Mouse (Mus musculus) ES-CJ7 (cell line): ENCODE results near the gene Capns1.
"Not testable (repeated sequence)": the region's sequence is repeated elsewhere in the genome, so short reads cannot be mapped to it uniquely, and the experiment has no call there.

Experiments
- DNase-seq: peaks from one replicate; pipeline ENCODE4 v3.0.0; 2011; ENCODE audit warnings: low read depth, low spot score

The Capns1 gene

DNA sequence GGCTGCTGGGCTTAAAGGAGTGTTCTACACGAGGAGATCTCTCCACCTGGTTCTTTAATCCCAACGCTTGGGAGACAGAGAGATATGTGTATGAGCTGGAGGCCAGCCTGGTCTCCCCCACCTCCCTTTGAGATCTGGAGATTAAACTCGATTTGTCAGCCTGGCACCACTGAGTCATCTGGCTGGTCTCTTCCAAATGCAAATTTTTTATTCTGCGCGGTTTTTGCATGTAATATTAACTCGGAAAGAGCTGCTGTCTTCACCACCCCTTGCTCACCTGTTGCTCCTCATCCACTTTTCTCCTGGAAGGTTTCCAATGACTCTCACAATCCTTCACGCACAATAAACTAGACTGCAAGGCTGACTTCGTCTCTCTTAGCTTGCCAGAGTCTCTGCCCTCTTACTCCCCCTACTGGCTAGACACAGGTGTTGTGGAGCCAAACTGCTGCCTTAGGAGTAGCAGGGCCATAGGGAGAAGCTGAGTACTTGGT is at the start of gene Capns1:
Capns1 (minus strand) TSS at position 331 of the 491 bp plus-strand sequence.
- DNase-seq, result peak; percentile 97

DNA sequence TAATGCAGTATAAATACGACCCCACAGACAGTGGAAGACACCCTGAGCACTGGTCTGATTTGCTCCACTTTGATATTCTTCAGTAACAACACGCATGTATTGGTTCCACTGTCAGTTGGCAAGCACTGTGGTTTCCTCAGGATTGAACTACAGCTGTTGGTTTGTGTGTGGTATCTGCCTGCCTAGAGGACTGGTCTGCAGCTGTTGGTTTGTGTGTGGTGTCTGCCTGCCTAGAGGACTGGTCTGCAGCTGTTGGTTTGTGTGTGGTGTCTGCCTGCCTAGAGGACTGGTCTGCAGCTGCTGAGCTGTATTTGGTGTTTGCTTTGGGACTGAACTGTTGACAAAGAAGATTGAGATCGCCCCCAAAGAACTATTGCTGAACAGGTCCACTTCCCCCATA is 38.8 kb upstream of the Capns1 start:
- not testable (repeated sequence) for DNase-seq

DNA sequence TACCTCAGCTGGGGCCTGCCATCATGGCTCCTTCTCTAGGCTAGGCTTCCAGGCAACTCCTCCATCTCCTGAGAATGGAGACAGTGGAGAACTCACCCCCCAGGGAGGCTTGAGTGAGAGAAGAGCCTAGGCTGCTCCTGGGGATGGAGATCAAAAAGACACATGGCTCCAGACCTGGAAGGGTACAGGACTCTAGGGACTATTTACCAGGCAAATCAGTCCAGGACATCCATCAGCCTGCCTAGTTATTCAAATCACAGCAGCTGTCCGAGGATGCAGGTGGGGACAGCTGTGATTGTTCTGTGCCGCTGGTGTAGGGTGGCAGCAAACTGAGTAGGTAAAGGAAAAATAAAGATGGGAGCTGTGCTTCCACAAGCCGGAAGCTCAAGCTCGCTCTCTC is 37.0 kb upstream of the Capns1 start, which contains the start of gene Ovol3:
Ovol3 (minus strand) TSS at position 101 of the 400 bp plus-strand sequence.
- no peak for DNase-seq

DNA sequence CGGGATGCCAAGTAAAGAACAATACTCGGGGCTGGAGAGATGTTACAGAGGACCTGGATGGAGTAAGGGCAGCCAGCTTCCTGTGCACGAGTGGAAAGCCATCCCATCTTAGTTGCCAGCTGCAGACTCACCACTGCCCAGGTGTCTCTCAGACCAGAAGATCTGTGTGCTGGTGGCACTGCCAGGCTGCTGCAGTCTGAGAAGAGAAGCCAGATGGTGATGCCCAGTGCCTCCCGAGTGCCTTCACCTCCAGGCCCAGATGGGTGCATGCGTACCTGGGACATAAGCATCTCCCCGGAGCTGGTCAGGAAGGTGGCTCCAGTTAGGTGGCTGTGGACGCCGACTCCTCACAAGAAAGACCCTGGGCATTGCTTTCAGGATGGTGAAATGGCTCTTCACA is 36.5 kb upstream of the Capns1 start:
- no peak for DNase-seq

DNA sequence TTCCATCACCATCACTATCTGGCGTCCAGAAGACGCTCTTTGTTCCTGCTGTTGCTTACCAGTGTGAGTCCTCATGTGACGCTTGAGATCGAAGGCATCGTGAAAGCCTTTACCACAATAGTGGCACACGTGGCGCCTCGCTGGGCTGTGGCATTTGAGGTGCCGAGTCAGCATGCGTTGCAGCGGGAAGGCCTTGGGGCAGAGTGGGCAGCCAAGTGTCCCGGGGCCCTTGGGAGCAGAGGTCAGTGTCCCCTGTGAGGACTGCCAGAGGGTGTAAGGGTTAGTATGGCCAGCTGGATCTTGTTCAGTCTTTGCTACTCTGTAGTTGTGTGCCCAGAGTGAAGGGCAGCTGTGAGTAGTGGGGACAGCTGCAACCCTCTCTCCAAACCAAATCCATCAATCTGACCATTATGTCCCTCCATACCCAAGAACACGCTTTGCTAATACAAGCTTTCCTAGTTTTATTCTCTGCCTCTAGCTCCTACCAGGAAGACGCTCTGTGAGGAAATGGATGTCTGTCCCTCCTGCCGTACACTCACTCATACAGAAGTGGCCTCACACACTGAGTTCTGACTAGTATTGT is 35.8 kb upstream of the Capns1 start:
- DNase-seq, result no peak

DNA sequence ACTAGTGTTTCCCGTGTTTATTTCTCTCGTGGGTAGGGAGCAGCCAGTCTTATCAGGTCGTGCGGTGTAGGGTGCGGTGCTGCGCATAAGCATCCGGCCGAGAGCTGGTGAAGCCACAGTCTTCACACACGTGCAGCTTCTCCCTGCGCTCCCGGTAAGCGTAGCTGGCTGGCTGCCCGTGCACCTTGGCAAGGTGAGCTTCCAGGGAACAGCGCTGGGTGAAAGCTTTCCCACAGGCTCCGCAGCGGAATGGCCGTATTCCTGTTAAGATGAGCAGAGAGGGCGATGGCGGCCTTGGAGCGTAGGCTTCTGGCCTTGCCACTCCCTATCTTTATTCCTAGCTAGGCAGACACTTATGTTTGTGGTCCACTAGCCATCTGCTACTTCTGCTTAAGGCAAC is 34.8 kb upstream of the Capns1 start:
- no peak for DNase-seq

DNA sequence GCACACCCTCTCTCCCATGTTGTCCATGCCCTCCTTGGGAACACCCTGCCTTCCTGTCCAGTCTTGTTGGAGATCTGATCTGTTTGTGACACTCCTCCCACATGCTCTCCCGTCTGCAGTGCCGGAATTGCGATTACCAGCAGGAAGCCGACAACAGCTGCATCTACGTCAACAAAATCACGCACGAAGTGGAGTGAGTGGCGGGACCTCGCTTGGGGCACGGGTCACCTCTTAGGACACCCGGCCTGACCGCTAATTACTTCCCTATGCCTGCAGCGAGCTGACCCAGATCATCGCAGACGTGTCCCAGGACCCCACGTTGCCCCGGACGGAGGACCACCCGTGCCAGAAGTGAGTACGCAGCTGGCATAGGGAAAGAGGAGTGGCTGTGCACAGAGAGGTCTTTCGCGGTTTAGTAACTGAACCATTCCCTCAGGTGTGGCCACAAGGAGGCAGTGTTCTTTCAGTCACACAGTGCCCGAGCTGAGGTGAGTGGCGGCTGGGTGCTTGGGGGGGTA is 34.1 kb upstream of the Capns1 start:
- peak; percentile 89 for DNase-seq

DNA sequence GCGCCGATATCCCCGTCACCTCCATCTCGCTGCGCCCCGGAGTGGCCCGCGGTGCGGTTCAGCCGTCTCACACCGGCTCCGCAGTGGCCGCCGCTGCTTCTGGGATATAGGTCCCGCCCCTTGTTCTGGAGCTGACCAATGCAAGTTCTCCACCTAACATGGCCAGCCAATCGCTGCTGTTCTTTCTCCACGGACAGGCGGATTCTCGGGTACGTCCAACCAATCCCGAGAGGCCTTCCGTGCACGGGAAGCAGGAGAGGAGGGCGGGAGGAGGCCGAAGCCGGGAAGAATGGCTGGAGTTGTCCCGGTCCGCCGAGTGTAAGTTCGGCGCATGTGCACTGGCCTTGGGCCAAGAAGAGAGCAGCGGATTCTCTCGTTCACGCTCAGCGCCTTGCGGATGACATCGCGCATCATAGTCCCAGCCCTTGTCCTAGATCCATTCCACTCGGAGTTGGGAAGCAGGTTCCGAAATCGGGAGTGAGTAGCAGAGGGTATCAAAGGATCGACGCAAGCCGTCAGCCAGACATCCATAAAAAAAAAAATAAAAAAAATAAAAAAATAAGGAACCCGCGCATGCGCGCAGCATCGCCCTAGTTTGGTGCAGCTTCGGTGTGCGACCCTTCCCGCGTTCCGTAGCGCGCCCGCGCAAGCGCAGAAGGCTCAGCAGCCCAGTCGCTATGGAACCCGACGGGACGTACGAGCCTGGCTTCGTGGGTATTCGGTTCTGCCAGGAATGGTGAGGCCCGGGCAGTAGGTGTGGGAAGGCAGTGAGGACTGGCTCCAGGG is 33.3 kb upstream of the Capns1 start, which contains the start of the genes Polr2i and Tbcb:
Polr2i (plus strand) TSS at position 280 of the 786 bp plus-strand sequence.
Tbcb (minus strand) TSS at position 604 of the 786 bp plus-strand sequence.
- peak; percentile 99 for DNase-seq

DNA sequence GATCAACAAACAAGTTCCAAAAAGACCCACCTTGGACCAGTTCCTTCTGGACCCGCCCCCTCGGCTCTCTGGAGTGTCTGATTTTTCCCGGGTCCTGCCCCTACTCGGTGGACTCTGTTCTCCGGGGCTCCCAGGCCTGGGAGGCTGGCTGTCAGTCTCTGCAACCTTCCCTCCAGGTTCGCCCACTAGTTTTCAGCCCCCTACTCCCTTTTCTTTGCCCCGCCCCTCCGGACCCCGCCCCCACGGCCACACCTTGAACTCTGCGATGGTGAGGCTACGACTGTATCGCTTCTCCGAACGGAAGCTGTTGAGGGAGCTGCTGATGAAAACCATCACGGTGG is 32.7 kb upstream of the Capns1 start:
- no peak for DNase-seq

DNA sequence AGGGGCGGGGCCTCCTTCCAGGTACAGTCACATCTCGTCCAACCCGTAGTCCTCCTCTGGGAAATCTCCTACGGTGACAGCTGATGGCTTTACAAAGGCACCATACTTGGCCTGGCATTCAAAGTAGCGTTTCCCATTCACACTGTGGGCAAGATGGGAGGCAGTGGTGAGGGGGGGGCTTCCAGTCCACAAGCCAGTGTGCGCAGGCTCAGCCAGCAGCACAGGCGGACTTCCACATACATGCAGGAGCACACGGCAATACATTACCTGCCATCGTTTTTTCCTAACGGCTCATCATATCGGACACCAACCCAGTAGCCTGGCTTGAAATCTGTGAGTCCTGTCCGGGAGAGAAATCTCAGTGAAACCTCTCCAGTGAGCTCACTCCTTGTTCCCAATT is 25.6 kb upstream of the Capns1 start:
- no peak for DNase-seq

DNA sequence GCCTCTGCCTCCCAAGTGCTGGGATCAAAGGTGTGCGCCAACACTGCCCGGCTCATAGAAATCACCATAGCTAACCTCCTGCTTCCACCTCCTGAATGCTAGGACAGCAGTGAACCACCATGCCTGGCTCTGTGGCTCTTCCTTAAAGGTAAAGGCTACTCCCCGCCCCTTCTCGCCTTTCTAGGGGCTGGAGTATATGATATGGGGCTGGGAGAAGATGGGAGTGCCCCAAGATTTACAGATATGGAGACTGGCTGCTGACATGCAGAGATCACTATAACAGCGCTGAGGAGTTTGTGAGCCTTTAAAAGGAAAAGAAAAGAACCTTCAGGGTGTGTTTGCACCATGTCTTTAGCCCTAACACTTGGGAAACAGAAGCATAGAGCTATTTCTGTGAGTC is 23.6 kb upstream of the Capns1 start:
- no peak for DNase-seq

DNA sequence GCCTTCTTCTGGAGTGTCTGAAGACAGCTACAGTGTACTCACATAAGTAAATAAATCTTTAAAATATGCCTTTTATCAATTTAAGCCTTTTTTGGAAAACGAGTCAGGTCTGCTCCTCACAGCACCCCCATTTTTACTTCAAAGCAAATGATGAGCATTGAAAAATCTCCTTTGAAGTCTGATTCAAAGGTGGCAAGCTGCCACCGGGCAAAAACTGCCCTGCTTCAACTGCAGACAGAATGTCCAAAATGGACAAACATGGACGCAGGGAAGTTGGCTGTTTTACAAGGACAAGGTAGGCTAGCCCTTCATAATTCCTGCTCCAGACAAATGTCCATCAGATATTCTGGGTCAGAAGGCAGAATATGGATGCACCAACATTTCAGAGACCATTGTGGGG is 22.8 kb upstream of the Capns1 start:
- no peak for DNase-seq

DNA sequence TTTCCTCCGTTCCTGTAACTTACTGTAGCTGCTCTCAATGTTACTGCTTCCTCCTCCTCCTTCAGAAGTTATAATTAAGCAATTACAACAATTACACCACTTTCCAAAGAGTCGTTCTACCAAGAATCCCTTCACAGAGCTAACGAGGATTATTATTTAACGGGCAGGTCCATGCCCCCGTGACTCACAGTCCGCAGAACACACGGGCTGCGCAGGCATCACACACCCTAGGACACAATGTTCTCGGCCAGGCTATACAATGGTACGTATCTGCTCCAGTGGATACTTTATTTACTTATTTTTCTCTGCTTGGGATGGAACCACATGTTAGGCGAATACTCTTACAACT is 21.4 kb upstream of the Capns1 start:
- no peak for DNase-seq

DNA sequence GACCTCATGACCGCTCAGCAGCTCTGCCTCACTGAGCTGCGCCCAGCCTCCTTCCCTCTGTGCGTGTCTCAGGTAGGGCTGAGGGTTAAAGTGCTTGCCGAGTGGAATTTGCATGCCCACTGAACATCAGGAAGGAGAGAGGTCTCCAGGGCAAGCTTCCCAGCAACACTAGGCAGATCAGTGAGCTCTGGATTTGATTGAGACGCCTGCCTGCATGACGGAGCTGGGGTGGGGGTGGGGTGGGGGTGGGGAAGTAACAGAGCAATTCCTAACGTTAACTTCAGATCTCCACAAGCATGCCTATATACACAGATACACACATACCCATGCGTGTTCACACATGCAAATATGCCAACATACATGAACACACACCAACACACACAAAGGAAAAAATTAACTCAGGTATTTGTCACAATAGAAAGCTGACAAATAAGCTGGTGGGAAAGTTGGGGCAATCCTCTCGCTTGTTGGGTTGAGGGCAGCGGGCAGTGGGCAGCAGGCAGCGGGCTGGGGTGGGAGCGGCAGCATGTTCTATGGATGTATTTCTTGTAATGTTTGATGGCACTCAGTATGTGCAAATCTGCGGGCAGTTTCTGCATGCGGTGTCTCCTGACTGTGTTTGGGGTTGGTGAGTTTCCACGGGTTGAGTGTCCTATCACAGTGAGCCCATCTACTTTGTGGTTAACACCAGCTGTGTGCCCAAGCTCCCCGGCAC is 20.8 kb upstream of the Capns1 start:
- DNase-seq, result peak; percentile 92

DNA sequence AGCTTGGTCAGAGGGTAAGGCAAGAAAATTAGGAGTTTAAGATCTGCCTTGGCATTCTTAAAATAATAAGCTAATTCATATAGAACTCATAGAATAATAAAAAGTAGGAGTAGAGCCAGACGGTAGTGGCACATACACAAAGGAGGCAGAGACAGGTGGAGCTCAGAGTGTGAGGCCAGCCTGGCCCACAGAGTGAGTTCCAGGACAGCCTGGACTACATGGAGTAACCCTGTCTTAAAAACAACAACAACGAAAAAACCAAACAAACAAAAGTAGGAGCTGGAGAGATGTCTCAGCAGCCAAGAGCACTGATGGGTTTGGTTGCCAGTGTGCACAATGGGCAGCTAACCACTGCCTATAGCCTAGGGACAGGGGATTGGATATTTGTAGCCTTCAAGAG is 18.7 kb upstream of the Capns1 start:
- DNase-seq, result no peak

DNA sequence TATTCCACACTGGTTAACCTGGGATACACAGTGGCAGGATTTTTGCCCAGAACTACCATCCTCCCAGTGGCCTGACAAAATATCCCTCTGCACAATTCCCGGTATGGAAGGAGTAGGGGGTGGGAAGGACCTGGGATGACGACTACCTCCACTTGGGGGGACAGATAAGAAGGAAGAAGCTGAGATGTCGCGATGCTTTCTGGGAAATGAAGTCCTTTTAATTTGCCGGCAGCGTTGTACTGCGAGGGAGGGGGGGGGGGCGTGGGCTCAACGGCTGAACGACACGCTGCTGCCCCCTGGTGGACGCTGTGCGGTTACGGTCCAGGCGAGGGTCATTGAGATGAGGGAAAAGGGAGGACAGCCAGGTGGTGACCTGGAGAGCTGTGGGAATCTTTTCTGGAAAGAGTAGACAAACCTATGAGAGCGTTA is 18.1 kb upstream of the Capns1 start:
- DNase-seq, result peak; percentile 92

DNA sequence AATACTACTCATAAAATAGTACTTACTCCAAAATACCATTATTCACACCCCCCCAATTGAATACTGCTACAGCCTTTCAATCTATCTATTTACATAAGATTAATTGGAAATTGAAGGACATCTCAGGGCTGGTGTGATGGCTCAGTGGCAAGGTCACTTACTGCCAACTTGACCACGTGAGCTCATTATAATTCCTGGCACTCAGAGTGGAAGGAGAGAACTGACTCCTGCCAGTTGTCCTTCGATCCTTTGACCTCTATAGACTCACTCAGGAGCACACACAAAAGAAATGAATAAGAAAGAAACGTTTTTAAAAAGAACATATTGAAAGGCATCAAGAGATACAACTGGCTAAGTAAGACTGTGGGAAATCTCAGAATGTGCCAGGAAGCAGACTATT is 17.3 kb upstream of the Capns1 start:
- DNase-seq, result peak; percentile 78

DNA sequence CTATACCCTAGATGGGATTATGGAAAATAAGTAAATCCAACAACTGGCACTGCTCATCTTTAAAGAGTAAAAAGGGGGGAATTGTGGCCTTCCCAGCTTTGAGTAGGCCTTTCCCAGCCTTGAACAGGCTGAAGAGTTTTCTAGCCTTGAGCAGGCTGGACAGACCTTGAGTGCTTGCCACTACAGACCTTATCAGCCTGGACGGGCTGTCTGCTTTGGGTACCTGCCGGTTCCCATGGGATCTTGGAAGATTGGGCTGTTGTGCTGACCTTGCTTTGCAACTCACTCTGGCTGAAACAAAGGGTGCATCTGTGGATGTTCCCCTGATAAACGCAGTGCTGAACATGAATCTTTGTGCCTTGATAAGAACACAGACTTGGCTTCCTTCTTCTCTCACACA is 15.3 kb upstream of the Capns1 start:
- no peak for DNase-seq

DNA sequence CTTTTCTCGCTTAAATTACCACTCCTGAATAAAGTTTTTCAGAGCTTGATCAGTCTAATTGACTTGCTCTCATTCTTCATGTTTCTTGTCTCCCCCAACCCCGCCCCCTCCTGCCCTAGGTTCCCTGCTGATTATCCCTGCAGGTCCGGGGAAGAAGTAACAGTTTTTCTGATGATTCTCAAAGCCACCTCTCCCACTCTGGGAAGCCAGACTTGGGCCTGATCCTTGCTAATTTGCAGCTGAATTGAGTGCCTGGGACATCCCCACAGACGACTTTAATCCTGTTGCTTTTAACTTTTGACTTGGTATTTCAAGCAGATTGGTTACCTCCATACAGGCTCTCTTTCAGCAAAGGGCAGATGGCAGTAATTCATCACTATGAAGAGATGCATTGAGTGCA is 12.4 kb upstream of the Capns1 start:
- peak; percentile 62 for DNase-seq

DNA sequence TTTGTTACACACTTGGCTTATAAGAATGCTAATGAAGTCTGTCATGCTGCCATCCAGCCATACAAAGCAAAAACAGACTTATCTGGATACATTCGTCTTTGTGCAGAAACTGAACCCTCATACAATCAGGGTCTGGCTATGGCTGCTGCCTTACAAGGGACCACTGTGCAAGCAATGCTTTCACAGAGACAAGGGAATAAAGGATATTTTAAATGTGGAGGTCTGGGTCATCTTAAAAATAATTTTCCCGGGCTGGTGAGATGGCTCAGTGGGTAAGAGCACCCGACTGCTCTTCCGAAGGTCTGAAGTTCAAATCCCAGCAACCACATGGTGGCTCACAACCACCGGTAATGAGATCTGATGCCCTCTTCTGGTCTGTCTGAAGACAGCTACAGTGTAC is 7.8 kb upstream of the Capns1 start:
- DNase-seq, result not testable (repeated sequence)

DNA sequence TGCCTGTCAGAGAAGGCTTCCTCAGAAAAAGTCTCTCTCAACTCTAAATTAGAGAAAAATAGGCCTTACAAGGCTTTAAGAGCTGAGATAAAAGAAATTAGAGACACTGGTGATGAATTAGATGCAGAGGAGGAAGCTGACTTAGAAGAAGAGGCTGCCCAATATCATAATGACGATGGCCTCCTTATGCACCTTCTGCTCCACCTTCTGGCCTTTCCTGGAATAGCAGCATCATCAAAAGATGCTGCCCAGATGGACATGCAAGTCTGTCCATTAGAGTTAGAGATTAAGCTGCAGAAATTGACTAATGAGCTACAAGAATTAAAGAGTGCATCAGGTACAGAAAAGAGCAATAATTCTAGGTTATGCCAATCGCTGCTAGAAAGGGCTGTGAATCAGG is 6.8 kb upstream of the Capns1 start:
- DNase-seq, result peak; percentile 69

DNA sequence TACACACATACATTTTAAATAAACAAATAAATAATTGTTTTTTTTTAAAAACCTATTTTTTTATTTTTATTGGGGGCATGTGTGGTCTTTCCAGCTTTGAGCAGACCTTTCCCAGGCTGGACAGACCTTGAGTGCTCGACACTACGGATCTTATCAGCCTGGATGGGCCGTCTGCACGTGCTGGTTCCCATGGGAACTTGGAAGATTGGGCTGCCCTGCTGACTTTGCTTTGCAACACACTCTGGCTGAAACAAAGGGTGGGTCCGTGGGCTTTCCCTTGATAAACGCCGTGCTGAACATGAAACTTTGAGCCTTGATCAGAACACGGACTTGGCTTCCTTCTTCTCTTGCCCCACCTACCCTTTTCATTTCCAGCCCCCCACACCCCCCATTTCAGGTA is 5.8 kb upstream of the Capns1 start:
- no peak for DNase-seq
